Mouse (Mus musculus) brain, adult 2 months (tissue): ENCODE data around the gene Mrgprd.

Experiments used
- DNase-seq: peaks from one replicate; pipeline ENCODE4 v3.0.0; 2011; ENCODE audit warnings: low read depth, low spot score

The Mrgprd gene

DNA sequence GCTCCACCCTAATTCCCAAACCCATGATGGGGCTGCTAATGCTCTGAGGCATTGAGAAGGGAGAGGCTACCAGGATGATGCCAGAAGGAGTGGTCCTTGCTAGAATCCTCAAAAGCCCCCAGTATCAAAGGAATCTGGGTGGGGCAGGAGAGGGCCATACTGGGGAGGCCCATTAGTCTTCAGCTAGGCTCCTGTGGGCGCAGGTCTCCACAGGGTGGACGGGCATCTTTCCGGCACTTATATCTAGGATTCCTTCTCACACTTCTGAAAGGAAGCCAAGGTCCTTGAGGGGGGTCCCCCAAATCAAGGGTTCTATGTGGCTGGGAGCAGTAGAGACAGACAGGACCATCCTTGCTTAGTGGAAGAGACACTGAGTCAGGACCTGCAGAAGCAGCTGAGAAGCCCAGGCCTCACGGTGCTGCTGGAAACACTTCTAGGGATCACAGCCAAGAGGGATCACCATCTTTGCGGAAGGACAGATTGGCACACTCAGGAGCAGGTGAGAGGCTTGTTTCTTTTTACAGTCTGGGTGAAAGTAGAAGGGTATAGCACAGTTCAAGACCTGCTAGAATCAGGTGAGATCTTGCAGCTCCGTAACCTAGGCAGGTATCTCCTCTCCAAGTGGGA, at the start of gene Mrgprd:
Mrgprd (plus strand) TSS at position 51 of the 627 bp plus-strand sequence.
- DNase-seq: peak; percentile 59

DNA sequence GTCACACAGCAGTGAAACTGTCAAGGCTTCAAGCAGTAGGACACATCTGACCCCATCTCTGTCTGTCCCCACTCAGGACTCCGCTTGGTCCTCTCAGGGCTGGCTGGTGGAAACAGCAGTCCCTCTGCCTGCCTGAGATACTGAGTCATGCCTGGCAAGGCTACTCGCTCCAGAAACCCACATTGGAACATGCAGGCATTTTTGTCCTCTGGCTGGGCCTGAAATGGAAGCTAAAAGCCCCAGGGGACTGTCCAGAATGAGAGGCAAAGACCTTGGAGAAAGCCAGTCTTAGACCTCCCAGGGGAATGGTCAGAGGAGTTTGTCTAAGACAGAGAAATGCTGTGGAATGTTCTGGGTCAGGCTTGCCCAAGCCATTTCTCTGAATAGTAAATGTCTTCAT, 48.6 kb upstream of the Mrgprd start:
- DNase-seq: peak; percentile 36

DNA sequence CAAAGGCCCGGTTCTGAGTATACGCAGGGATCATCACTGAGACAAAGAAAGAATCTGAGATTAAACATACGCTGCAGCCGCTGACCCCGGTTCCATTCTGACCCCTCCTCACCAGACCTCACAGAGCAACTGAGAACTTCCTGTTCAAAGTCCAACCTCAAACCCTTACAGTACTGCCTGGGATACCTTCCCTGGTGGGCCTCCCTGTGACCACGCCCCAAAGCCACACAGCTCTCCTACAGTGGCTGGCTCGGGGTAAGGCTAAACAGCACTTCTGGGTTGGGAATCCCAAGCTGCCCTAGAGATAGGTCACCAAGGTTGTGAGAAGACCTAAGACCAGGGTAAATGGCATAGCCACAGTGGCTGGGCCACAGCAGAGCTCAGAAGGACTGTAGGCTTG, 45.7 kb upstream of the Mrgprd start:
- no peak for DNase-seq

DNA sequence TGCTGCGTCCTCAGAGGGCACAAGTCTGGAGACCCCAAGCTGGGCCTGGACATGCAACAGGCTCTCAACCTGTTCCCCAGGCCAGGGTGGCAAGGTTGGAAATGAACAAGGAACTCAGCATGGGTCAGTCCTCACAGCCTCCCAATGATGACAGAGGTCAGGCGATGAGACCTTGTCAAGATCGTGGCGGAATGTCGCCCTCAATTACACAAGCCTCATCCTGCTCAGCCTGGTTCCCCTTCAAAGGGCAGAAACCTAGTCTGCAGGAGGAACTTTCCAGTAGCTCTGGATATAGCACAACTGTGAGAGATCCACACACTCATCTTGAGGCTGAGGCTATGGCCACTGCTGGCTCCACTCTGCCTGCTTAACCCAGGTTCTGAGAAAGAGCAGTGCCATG, 43.7 kb upstream of the Mrgprd start:
- DNase-seq: no peak

DNA sequence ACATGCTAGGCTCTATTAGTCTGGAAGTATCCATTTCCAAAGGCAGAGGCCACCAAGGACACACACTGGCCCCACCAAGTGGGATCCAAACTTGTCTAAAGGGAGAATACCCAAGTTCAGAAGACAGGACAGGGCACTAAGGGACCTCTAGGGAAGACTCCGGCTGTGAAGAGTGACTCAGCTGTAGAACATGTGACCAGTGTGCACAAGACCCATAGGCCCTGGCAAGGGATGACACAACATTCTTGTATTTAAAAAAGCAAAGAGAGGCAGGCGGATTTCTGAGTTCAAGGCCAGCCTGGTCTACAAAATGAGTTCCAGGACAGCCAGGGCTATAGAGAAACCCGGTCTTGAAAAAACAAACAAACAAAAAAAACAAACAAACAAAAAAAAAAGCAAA, 39.1 kb upstream of the Mrgprd start:
- DNase-seq: no peak

DNA sequence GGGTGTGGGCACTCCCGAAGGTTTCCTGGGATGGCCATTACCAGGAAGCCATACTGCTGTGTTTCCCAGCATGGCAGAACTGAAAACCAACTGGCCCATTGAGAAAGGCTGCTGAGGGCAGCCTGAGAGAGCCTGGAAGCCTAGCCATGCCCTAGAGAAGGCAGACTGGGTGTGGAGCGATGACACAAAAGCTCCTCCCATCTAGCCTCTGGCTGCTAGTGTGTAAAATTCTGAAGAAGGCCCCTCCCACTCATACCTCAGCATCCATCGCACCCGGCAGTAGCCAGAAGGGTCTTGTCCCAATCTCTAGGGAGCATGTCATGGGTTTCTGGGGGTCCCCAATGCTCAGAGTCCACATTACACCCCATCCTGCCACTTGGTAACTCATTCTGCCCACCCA, 33.2 kb upstream of the Mrgprd start:
- DNase-seq: no peak

DNA sequence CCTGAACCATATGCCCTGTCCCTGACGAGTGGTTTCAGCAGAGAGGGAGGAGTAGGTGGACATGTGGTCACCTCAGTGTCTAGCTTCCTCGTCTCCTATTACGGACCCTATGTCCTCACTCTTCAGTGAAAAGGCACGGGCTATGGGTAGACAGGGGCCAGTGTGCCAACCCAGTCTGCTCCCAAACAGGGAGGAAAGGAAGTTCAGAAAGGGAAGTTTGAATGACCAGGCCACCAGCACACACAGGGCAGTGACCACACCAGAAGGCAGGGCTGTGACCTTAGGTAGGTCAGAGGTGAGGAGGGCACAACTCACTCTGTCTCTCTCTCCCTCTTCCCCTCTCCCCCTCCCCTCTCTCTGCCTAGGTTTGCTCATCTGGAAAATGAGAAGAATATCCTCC, 31.6 kb upstream of the Mrgprd start:
- no peak for DNase-seq

DNA sequence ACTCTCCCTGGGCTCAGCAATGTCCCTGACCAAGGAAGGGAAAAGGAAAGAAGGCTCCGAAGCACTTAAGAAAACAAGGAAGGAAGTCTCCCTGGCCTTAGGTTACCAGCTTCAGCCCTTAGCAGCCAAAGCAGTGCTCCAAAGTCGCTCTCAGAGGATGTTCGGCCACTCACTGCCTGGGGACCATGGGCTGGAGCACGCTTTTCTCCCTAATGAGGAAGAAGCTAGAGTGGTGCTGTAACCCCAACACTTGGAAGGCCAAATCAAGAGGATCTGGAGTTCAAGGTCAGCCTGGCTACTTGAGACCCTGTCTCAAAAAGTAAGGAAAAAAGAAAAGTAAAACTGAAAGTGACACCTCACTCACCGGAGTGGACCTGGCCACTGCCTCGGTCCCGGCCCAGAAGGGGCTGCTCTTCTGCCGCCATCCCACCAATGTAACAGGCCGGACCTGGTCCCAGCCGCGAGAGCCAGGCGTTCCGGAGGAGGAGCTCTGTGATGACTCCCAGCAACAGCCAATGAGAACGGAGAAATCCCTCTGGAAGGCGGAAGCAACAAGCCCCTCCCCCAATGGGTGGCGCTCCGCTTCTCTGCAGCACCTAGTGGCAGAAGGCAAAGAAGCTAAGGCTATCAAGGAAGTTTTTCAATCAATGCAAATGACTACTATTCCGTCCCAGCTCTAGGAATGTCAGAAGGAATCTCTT, 31.0 kb upstream of the Mrgprd start, which contains the start of gene Tpcn2:
Tpcn2 (minus strand) TSS at position 525 of the 701 bp plus-strand sequence.
- DNase-seq: peak; percentile 98

DNA sequence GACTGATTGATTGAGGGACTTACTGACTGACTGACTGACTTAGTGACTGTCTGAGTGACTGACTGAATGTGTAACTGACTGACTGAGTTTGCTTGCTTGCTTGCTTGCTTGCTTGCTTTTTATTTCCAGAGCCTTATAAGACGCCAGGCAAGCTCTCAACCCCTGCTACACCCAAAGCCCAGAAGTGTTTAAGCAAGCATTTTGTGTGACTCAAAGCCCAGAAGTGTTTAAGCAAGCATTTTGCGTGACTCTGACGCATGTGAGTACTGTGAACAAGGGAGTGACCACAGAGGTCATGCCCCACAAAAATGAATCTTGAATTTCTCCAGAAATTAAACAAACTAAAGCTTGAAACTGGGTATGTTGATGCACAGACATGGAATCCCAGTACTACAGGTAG, 30.3 kb upstream of the Mrgprd start:
- no peak for DNase-seq

DNA sequence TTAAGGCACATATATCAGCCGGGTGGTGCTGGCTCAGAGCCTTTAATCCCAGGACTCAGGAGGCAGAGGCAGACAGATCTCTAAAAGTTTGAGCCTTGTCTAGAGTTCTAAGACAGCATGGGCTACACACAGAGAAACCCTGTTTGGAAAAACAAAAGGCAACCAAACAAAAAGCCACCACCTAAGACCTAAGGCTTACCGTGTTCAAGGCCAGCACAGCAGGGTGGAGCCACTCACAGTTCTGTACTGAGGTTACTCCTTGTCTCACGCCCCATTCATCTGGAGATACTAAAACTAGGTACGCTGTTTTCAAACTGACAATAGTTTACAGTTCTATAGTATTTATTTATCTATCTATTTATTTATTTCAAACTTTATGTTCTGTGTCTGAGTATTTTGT, 29.2 kb upstream of the Mrgprd start:
- DNase-seq: no peak

DNA sequence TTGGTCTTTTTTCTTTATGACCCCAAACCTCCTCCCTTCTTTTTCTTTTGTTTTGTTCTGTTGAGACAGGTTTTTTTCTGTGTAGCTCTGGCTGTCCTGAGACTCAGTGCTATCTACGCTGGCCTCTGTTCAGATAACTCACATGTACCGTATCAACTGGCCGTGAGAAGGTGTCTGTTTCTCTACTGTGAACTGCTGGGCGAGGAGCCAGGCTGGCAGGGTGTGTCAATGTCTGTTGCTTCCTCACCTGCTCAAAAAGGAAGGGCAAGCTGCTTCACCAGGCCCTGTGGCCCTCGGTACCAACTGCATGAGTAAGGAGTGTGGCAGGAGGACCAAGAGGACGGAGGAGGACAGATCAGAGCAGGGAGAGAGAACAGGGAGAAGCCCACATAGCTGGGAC, 27.2 kb upstream of the Mrgprd start:
- peak; percentile 87 for DNase-seq

DNA sequence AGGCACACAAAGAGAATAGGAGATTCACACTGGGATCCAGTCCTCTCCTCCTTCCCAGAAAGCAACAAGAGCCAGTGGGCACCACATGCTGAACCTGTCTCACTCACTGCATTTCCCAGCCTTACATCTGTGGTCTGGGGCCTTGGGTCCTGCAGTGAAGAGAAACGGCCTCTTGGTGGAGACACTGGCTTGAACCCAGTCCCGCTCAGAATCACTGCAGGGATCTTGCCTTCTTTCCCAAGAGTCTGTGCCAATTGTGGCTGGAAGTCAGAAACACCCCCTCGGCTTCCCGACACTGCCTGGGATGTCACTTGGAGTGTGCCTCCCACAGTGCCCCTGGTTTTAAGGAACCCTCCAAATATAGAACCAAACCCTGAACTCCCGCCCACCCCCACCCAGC, 25.3 kb upstream of the Mrgprd start:
- DNase-seq: peak; percentile 86

DNA sequence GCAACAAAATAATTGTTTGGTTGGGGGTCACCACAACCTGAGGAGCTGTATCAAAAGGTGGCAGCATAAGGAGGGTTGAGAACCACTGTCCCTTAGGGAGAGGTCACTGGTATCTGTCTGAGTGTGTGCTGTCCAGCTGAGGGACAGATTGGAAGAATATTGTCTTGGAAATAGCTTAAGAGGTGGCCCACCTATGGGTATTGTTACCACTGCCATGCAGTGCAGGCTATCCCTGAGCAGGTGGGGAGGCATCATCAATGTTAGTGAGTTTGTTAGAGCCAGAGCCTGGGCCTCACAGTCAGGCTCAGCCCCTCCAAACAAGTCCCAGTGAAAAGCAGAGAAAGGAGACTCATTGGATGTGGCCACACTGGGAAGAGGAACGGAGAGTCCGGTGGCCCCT, 22.8 kb upstream of the Mrgprd start:
- DNase-seq: no peak

DNA sequence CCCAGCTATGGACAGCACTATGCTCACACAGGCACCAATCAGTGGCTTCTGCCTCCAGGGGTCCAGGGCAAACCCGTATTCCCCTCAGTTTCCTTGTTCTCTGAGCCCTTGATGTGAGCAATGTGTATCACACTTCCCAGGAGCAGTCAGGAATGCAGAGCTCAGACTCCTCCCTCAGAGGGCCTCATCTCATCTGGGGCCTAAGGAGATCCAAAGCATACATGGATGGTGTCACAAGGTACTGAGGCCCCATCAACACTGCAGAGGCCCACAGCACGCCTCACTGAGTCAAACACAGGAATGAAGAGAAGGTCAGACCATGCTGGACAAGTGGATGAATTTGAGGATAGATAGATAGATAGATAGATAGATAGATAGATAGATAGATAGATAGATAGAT, 21.9 kb upstream of the Mrgprd start:
- no peak for DNase-seq

DNA sequence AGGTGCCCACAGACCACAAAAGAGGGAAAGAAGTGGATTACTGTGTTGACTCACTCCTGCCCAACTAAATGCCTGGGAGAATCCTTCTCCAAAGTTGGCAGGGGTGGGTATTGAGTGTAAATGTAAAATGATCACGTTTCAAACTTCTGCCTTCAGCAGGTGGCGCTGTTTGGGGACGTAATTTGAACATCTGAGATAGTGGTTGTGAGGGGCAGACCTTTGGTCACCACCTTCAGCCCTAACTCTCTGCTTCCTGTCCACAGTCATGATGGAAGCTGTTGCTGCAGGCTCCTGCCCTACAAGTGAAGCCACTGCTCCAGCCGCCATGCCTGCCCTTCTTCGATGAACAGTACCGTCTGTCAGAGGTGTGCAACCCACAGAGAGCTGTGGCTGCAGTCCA, 20.8 kb upstream of the Mrgprd start:
- peak; percentile 46 for DNase-seq

DNA sequence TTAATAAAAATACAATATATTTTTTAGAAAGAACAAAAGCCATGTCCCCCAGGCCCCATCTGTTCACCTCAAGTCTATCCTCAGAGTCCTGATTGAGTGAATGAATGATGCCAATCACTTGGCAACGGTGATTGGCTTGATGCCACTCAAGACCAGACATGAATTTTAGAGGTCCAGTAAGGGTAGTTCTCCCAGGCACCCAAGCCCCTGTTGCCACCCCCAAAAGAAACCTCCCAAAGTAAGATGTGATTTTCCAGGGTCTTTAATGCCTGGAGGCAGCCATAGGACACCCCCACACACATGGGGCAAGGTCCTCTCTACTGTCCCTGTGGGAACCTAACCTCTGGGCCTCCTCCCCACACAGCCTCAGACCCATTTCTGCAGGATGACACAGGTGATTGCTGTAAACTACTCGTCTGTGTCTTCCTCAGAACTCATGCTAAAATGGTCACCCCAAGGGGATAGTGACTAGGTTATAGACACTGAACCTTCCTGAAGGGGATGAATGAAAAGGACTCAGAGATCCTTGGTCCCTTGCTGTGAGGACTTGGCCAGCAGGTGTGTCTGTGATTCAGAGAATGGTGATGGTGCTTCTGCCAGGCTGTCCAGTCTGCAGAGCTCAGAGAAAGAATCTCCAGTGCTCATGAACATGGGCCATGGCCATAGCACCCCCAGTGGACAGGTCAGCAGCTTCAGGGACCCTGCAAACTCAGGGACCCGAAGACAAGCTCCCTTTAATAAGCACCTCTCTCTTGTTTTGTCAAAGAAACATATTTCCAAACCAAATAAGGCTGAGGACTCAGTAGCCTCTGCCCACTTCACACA, 15.8 kb upstream of the Mrgprd start:
- DNase-seq: peak; percentile 61

DNA sequence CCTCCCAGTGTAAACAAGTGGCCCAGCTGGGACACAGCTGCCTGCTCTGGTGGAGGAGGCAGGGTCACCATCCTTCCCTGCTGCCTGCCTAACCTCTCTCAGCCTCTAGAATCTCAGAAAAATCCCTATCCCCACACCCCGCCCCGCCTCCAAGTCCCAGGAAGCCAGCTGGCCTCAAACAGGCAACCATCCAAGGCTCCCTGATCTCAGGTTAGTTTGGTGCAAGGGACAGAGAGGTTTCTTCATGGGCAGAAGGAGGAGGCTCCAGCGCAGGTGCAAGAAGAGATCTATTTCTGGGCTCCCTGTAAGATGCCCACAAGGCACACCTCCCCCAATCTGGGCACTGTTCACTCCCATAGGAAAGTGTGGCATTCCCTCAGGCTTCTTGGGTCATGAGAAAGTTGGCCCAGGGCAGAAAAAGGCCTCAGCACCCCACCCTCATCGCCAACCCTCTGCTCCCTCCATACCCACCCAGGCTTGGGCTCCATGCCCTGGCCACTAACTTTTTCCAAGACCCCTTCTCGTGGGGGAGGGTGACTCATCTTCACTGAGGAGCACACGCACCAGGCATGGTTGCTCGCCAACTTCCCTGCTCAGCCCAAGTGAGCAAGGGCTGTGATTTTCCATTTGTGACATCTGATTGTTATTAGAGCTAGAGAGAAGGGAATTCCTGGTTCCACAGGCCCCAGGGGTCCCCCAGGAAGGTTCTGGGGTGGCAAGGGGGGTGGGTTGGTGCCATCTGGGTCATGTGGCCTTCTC, 14.9 kb upstream of the Mrgprd start:
- peak; percentile 95 for DNase-seq

DNA sequence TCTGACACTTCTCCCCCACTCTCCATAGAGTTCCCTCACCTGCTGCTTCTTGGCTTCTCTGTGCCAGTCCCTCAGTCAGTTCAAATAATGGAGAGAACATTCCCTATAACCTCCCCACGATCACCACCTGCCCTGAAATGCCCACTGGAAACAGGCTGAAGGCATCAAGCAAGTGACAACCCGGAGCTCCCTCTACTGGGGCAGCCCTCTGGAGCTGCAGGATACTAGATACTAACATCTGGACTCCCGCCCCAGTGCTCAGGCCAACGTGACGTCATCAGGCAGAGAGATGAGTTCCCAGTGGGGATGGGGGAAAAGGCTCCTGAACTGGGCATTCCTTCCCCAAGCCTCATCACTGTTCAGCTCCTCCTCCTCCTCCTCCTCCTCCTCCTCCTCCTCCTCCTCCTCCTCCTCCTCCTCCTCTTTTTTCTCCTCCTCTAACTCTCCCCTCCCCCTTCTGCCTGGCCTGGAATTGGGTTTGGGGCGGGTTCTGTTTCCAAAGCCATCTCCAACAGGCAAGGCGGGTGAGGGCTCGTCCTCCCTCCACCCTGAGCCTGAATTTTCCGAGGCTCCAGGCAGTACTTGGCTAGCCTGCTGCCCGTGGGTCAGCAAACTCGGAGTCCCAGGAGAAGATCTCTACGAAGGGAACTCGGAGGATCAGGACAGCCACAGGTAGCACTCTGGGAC, 14.2 kb upstream of the Mrgprd start, which contains the start of gene Mrgprf:
Mrgprf (plus strand) TSS at position 508 of the 687 bp plus-strand sequence.
- DNase-seq: peak; percentile 87

DNA sequence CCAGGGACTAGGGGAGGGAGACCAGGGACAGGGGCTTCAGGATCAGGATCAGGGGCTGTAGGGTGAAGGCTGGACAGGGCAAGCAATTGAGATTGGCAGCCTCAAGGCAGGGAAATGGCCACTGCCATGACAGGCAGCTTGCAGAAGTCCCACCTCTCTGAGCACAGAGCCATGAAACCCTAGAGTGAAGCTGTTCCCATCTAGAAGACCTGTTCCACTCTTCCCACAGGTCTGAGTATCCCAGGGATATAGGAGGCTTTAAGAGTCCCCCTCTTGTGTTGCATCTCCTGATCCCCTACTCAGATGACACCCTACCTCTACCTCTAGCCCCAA, 13.7 kb upstream of the Mrgprd start:
- DNase-seq: peak; percentile 76

DNA sequence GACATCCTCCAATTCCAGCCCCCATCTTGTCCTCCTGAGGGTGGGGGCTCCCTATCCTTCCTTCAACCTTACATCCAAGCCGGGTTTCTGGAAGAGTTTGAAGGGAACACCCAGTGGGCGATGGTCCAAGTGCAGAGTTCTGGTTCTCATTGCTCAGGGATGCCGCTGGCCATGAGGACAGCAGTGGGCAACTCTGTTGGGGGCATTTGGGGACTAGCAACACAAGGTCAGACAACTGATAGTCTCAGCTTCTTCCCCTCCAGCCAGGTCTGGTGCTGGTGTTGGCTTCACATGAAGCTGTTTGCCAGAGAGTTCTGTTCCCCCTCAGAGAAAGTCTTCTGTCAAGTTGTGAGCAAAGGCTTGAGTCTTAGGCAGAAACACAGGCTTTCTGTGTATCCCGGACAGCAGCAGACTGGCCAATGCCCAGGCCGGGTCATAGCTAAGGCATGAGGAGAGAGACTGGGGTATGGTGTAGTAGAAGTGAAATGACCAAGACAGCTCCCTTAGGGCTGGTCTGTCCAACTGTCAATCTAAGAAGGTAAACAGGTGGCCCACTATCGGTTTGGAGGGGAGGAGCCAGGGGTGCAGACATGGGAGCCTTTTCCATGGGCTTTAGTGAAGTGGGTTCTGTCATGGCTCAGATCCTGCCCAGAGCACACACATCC, 13.2 kb upstream of the Mrgprd start:
- peak; percentile 49 for DNase-seq
